8 mouse cellular contexts compared by ENCODE assay signal in genomic region chr5:150673153-150673835, GRCm38 (mm10). TPM values are rescaled to one million over a fixed set of nuclear protein-coding genes. Genes with fewer than 3 reads are reported as not detected.
DNase-seq lines count a peak whose midpoint lies in the region; ATAC-seq and TF ChIP-seq lines count a peak whose summit lies in the region.

Pds5b (plus strand) TSS chr5:150673739.

- TF ChIP-seq CTCF in gastrocnemius, adult 2 months (IDR thresholded peaks at IDR 0.05): peak; percentile 89
- peak; percentile 70 for TF ChIP-seq CTCF in hindbrain, postnatal 0 days (IDR thresholded peaks at IDR 0.05; ENCODE audit: low read depth)
- TF ChIP-seq CTCF in left cerebral cortex, adult 2 months (IDR thresholded peaks at IDR 0.05): peak; percentile 88

- intact Hi-C loops in gastrocnemius, adult 2 months (cut with DNase I): loop anchor here (5.0 to 10.0 kb wide), 3 partner anchors 44 to 694 kb away; no protein-coding TSS in a partner anchor
- intact Hi-C loops in left cerebral cortex, adult 2 months (cut with DNase I): loop anchor here (1.0 to 10.0 kb wide), 5 partner anchors 29 to 695 kb away; no protein-coding TSS in a partner anchor

- peak; percentile 98 for DNase-seq in ZHBTc4 (ENCODE audit: low read depth, low spot score)
- DNase-seq in gastrocnemius, adult 2 months: peak; percentile 97
- DNase-seq in hindbrain, postnatal 0 days (ENCODE audit: low spot score): peak; percentile 98
- peak; percentile 94 to 96 for DNase-seq in left cerebral cortex, adult 2 months (ENCODE audit: extremely low spot score in 1 of 2, low spot score in 2 of 2)
- peak; percentile 89 to 90 for DNase-seq in right cerebral cortex, adult 2 months (ENCODE audit: low spot score in 2 of 2)
- DNase-seq in urinary bladder, postnatal 14 days (ENCODE audit: low spot score): peak; percentile 92

- no peaks in the 10 kb centered on the region for H3K27me3 ChIP-seq in hindbrain, postnatal 0 days (ENCODE audit: insufficient read depth, low read length)

- H3K27ac ChIP-seq in gastrocnemius, adult 2 months: peak within 1 kb of the TSS; percentile 94
- H3K27ac ChIP-seq in hindbrain, postnatal 0 days: peak within 1 kb of the TSS; percentile 87
- peak within 1 kb of the TSS; percentile 90 for H3K27ac ChIP-seq in left cerebral cortex, adult 2 months

- H3K9ac ChIP-seq in hindbrain, postnatal 0 days (replicated peaks; ENCODE audit: low read length): peak within 1 kb of the TSS; percentile 93

- no peaks in the 10 kb centered on the region for H3K36me3 ChIP-seq in hindbrain, postnatal 0 days (ENCODE audit: insufficient read depth, low read length)

- peak within 1 kb of the TSS; percentile 61 for H3K4me2 ChIP-seq in hindbrain, postnatal 0 days (ENCODE audit: low read depth, low read length)

- peak; percentile 89 for ATAC-seq in common myeloid progenitor, adult 5-6 weeks (replicated peaks; ENCODE audit: low read depth, poor library complexity, severe bottlenecking)
- peak; percentile 98 for ATAC-seq in hindbrain, postnatal 0 days
- peak; percentile 94 for ATAC-seq in megakaryocyte, adult 5-6 weeks (ENCODE audit: poor library complexity, severe bottlenecking)

- H3K4me1 ChIP-seq in hindbrain, postnatal 0 days (ENCODE audit: insufficient read depth, low read length): no peaks in the 10 kb centered on the region

- WGBS in hindbrain, postnatal 0 days: 14% methylated on average over 49 of the region's 49 CpGs

- no peaks in the 10 kb centered on the region for H3K9me3 ChIP-seq in hindbrain, postnatal 0 days (ENCODE audit: low read length)

- H3K4me3 ChIP-seq in gastrocnemius, adult 2 months: peak within 1 kb of the TSS; percentile 94
- H3K4me3 ChIP-seq in hindbrain, postnatal 0 days (ENCODE audit: low read length): peak within 1 kb of the TSS; percentile 95
- H3K4me3 ChIP-seq in left cerebral cortex, adult 2 months: peak within 1 kb of the TSS; percentile 71

RNA-seq across cellular contexts. Expression of gene Pds5b, which starts in this region (rescaled TPM):
- 59.5 and 76.9 TPM in 2 replicates for total RNA-seq in common myeloid progenitor, adult 5-6 weeks (2017)
- 10 to 100 TPM; 20.8 to 23.0 TPM for total RNA-seq in gastrocnemius, adult 2 months (2021)
- total RNA-seq in hindbrain, postnatal 0 days (2014; rRNA removed): 34.5 and 38.5 TPM in 2 replicates
- 19.4 and 19.8 TPM in 2 replicates for polyA plus RNA-seq in hindbrain, postnatal 0 days (2015; fragmentation: Nextera tagmentation; extraction: Ambion mirVana)
- 10 to 100 TPM; 77.6 to 79.3 TPM for total RNA-seq in left cerebral cortex, adult 2 months (2021)
- total RNA-seq in megakaryocyte, adult 5-6 weeks (2015): 45.5 and 46.1 TPM in 2 replicates
- 27.6 and 31.5 TPM in 2 replicates for total RNA-seq in megakaryocyte, adult 5-6 weeks (2017)

Comparison
In these comparisons a context has a peak if more than half of its experiments do, and no peak if none do; other contexts are left out.
1. Peak in every context shown above with its lines: DNase-seq, ATAC-seq, H3K4me3 ChIP-seq and H3K27ac ChIP-seq.